Mouse (Mus musculus) midbrain, embryonic 10.5 days (tissue): ENCODE measurements around the gene Gm8922. TPM values are rescaled to one million over a fixed set of nuclear protein-coding genes. Genes with fewer than 3 reads are reported as not detected.
"Not testable (repeated sequence)": the region's sequence is repeated elsewhere in the genome, so short reads cannot be mapped to it uniquely, and the experiment has no call there.

ENCODE experiments used
- DNase-seq: peaks from one replicate; pipeline ENCODE4 v3.0.0-alpha.2; 2017; ENCODE audit warnings: low spot score
- H3K27ac ChIP-seq: fragments of 300-500 bp; sonication (generic); replicated peaks from 2 replicates; pipeline ENCODE4 v1.5.1; 2016; ENCODE audit warnings: mild to moderate bottlenecking
- H3K27me3 ChIP-seq: fragments of 300-500 bp; sonication (generic); 2 replicates; pipeline ENCODE4 v1.6.1; 2016; ENCODE audit warnings: low read depth, mild to moderate bottlenecking; ENCODE audit not compliant: poor library complexity, severe bottlenecking
- H3K36me3 ChIP-seq: fragments of 300-500 bp; sonication (generic); 2 replicates; pipeline ENCODE4 v1.6.1; 2016; ENCODE audit warnings: mild to moderate bottlenecking, moderate library complexity
- H3K4me1 ChIP-seq: fragments of 300-500 bp; sonication (generic); 2 replicates; pipeline ENCODE4 v1.6.1; 2016
- H3K4me3 ChIP-seq: fragments of 300-500 bp; sonication (generic); 2 replicates; pipeline ENCODE4 v1.5.1; 2016; ENCODE audit warnings: mild to moderate bottlenecking, moderate library complexity
- H3K9me3 ChIP-seq: fragments of 300-500 bp; sonication (generic); replicated peaks from 2 replicates; pipeline ENCODE4 v1.6.1; 2016; ENCODE audit warnings: mild to moderate bottlenecking
- WGBS: fragments of 180-500 bp; shearing (Covaris S2); methylation state at CpG from one replicate; pipeline ENCODE4 v1.1.7; 2016; 5-methylcytosine and 5-hydroxymethylcytosine counted together
- polyA plus RNA-seq: library from polyadenylated mRNA; unstranded; fragments of >200 nt; fragmentation: Nextera tagmentation; extraction: Ambion mirVana; gene quantifications from 2 replicates; pipeline ENCODE4 v1.2.1, GENCODE M21; 2016

Gene Gm8922
- polyA plus RNA-seq = not detected in 2 replicates

GRCm38 (mm10) chr5:11681659-11682058 is at the start of gene Gm8922:
Gene Gm8922, plus strand, starts transcription at chr5:11681959.
- not testable (repeated sequence) for H3K4me1 ChIP-seq, H3K27me3 ChIP-seq, H3K36me3 ChIP-seq, H3K4me3 ChIP-seq, H3K27ac ChIP-seq, H3K9me3 ChIP-seq, DNase-seq
- WGBS = no CpG with 5 or more reads among the region's 2 CpGs

Other genes with a start within 250 kb of the Gm8922 start
- gene Gm8906, start 179.3 kb upstream of the Gm8922 start, polyA plus RNA-seq = not detected in 2 replicates
- gene Gm6460, start 87.0 kb upstream of the Gm8922 start, polyA plus RNA-seq = not detected in 2 replicates
- gene Gm8926, start 88.6 kb downstream of the Gm8922 start, polyA plus RNA-seq = not detected in 2 replicates
- gene Gm6465, start 163.6 kb downstream of the Gm8922 start, polyA plus RNA-seq = not detected in 2 replicates
- gene 4933402N22Rik, start 236.1 kb downstream of the Gm8922 start, polyA plus RNA-seq = not detected in 2 replicates